Mouse (Mus musculus) hindbrain, embryonic 11.5 days (tissue): ENCODE results near the gene Podn. TPM values are rescaled to one million over a fixed set of nuclear protein-coding genes. Genes with fewer than 3 reads are reported as not detected.
"Not testable (repeated sequence)": the region's sequence is repeated elsewhere in the genome, so short reads cannot be mapped to it uniquely, and the experiment has no call there.

Experiments
- ATAC-seq: fragments of 200-750 bp; cut with Nextera tagmentation; 2 replicates; pipeline ENCODE4 v1.8.0; 2017; ENCODE audit warnings: mild to moderate bottlenecking, moderate TSS enrichment, moderate library complexity; ENCODE audit not compliant: low FRiP score
- DNase-seq: peaks from one replicate; pipeline ENCODE4 v3.0.0-alpha.2; 2015; ENCODE audit warnings: low spot score
- H3K27ac ChIP-seq: fragments of 300-500 bp; sonication (generic); 2 replicates; pipeline ENCODE4 v1.5.1; 2014; ENCODE audit warnings: mild to moderate bottlenecking, low read depth, low read length
- H3K27me3 ChIP-seq: fragments of 300-500 bp; sonication (generic); 2 replicates; pipeline ENCODE4 v1.6.1; 2014; ENCODE audit warnings: mild to moderate bottlenecking, low read length, moderate library complexity, mixed read lengths; ENCODE audit not compliant: control insufficient read depth, insufficient read depth
- H3K36me3 ChIP-seq: fragments of 300-500 bp; sonication (generic); 2 replicates; pipeline ENCODE4 v1.6.1; 2014; ENCODE audit warnings: mild to moderate bottlenecking, low read length, moderate library complexity, mixed read lengths; ENCODE audit not compliant: control insufficient read depth, insufficient read depth
- H3K4me1 ChIP-seq: fragments of 300-500 bp; sonication (generic); replicated peaks from 2 replicates; pipeline ENCODE4 v1.6.1; 2014; ENCODE audit warnings: low read length, mixed read lengths; ENCODE audit not compliant: control insufficient read depth, insufficient read depth
- H3K4me2 ChIP-seq: fragments of 300-500 bp; sonication (generic); replicated peaks from 2 replicates; pipeline ENCODE4 v1.6.1; 2014; ENCODE audit warnings: mild to moderate bottlenecking, low read depth, low read length
- H3K4me3 ChIP-seq: fragments of 300-500 bp; sonication (generic); 2 replicates; pipeline ENCODE4 v1.5.1; 2014; ENCODE audit warnings: low read depth, low read length
- H3K9ac ChIP-seq: fragments of 300-500 bp; sonication (generic); 2 replicates; pipeline ENCODE4 v1.6.1; 2014; ENCODE audit warnings: low read depth, low read length
- H3K9me3 ChIP-seq: fragments of 300-500 bp; sonication (generic); 2 replicates; pipeline ENCODE4 v1.6.1; 2016; ENCODE audit warnings: low read length; ENCODE audit not compliant: control insufficient read depth
- WGBS: fragments of 180-500 bp; shearing (Covaris S2); extraction: QIAGEN DNeasy Blood & Tissue Kit; methylation state at CpG from one replicate; pipeline ENCODE4 v1.1.7; 2014; 5-methylcytosine and 5-hydroxymethylcytosine counted together
- polyA plus RNA-seq: library from polyadenylated mRNA; unstranded; fragments of >200 nt; fragmentation: Nextera tagmentation; extraction: Ambion mirVana; gene quantifications from 2 replicates; pipeline ENCODE4 v1.2.1, GENCODE M21; 2014

Gene Podn
- polyA plus RNA-seq, 1 experiment from 2014 or later = 0.43 TPM

DNA sequence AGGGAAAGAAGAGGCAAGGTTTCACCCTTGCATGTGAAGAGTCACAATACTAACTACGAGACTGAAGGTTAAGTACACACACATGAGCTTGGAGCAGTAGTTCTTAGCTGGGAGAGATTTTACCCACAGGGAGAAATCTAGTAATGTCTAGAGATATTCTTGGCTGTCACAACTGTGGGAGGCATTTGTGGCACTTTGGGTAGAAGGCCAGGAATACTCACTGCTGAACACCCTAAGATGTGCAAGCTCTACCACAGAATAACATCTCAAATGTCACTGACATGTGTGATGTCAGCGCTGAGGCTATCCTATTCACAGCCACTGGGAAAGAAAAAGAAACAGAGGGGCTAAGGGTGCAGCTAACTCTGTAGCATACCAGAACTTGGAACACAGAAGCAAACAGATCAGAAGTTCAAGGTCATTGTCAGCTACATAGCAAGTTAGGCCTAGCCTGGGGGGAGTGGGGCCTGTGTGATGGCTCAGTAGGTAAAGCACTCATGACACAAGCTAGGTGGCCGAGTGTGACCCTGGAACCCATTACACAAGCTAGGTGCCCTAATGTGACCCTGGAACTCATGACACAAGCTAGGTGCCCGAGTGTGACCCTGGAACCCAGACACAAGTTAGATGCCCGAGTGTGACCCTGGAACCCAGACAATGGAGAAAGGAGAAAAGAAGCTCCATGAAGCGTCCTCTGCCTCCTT, 13.1 kb downstream of the Podn start:
- no peak overlapping the region for H3K4me3 ChIP-seq
- H3K4me2 ChIP-seq = no peak overlapping the region
- no peaks in the 10 kb centered on the region for H3K4me1 ChIP-seq
- H3K36me3 ChIP-seq = no peaks in the 10 kb centered on the region
- no peak overlapping the region for H3K9ac ChIP-seq
- 80% methylated on average over 6 of the region's 6 CpGs for WGBS
- H3K27ac ChIP-seq = no peak overlapping the region
- ATAC-seq = no peak
- H3K27me3 ChIP-seq = no peaks in the 10 kb centered on the region
- no peaks in the 10 kb centered on the region for H3K9me3 ChIP-seq
- no peak for DNase-seq

DNA sequence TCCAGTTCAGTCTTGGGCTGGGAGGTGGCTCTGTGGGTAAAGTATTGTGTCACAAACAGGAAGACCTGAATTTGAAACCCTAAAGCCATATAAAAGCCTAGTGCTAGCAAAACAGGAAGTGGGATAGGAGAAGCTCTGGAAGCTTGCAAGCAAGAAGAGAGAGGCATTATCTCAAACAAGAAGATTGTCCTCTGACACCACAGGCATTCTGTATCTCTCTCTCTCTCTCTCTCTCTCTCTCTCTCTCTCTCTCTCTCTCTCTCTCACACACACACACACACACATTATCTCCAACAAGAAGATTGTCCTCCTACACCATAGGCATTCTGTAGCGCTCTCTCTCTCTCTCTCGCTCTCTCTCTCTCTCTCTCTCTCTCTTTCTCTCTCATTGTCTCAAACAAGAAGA, 13.8 kb downstream of the Podn start:
- 93% methylated on average over 2 of the region's 2 CpGs for WGBS

DNA sequence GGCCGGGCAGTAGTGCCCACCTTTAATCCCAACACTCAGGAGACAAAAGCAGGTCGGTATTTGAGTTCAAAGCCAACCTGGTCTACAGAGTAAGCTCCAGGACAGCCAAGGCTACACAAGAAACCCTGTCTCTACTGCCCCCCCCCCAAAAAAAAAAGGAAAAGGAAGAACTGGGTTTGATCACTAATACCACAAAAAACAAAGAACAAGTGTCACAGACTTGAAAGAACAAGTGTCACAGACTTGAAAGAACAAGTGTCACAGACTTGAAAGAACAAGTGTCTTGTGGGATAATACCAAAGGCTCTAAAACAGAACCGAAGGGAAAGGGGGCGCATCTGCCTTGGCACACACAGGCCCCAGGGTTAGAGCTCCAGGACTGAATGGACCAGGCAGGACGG, 15.4 kb downstream of the Podn start:
- Histone ChIP-seq H3K4me3 (no peak overlapping the region), H3K27me3 (no peaks in the 10 kb centered on the region), H3K4me1 (no peaks in the 10 kb centered on the region), H3K9ac (no peak overlapping the region), H3K27ac (no peak overlapping the region), H3K36me3 (no peaks in the 10 kb centered on the region), H3K4me2 (no peak overlapping the region), H3K9me3 (no peaks in the 10 kb centered on the region)
- 77% methylated on average over 5 of the region's 5 CpGs for WGBS
- no peak for DNase-seq
- ATAC-seq = no peak

More for the DNA sequence above, 13.8 kb downstream of the Podn start:
- H3K9ac ChIP-seq = no peak overlapping the region
- no peaks in the 10 kb centered on the region for H3K9me3 ChIP-seq
- no peaks in the 10 kb centered on the region for H3K36me3 ChIP-seq
- no peak for ATAC-seq
- no peak overlapping the region for H3K27ac ChIP-seq
- DNase-seq = no peak
- H3K27me3 ChIP-seq = no peaks in the 10 kb centered on the region
- no peak overlapping the region for H3K4me2 ChIP-seq
- H3K4me1 ChIP-seq = no peaks in the 10 kb centered on the region
- no peak overlapping the region for H3K4me3 ChIP-seq

DNA sequence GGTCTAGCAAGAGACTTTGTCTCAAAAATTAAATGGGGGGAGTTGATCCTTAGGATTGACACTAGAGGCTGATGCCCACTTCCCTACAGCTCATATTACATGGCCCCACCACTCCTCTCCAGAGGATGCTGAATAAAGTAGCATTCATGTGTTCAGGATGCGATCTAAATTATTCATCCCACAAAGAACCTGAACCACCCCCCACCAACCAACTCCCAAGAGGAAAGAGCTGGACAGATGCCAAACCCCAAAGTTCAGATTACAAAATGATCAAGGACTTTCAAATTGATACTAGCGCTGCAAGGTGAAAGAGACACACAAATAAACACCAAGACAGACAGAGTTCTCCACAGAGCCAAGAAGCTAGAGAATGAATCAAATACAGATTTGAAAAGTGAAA, 16.5 kb downstream of the Podn start:
- 57% methylated on average over 2 of the region's 2 CpGs for WGBS
- Histone ChIP-seq H3K36me3 (no peaks in the 10 kb centered on the region), H3K27me3 (no peaks in the 10 kb centered on the region), H3K9ac (no peak overlapping the region), H3K4me2 (no peak overlapping the region), H3K27ac (no peak overlapping the region), H3K9me3 (no peaks in the 10 kb centered on the region), H3K4me1 (no peaks in the 10 kb centered on the region), H3K4me3 (no peak overlapping the region)
- DNase-seq (peak; percentile 35), ATAC-seq (no peak)

DNA sequence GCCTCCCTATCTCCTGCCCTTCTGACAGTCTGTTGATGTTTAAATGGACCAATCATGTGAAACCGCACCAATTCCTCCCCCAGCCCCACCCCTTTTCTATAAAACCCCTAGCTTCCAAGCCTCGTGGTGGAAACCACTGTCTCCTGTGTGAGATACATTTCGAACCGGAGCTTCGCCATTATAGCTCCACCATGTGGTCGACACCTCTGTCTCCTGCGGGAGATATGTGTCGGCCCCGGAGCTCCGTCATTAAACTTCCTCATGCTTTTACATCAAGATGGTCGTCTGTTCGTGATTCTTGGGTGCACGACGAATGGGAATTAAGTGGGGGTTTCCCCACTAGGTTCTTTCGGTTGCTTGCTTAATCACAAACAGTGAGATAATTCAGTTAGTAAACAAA, 17.1 kb downstream of the Podn start:
- H3K27me3 ChIP-seq, H3K4me1 ChIP-seq, DNase-seq, H3K4me2 ChIP-seq, H3K9ac ChIP-seq, H3K9me3 ChIP-seq, ATAC-seq, H3K27ac ChIP-seq, H3K4me3 ChIP-seq, H3K36me3 ChIP-seq: not testable (repeated sequence)
- WGBS = 84% methylated on average over 15 of the region's 15 CpGs

DNA sequence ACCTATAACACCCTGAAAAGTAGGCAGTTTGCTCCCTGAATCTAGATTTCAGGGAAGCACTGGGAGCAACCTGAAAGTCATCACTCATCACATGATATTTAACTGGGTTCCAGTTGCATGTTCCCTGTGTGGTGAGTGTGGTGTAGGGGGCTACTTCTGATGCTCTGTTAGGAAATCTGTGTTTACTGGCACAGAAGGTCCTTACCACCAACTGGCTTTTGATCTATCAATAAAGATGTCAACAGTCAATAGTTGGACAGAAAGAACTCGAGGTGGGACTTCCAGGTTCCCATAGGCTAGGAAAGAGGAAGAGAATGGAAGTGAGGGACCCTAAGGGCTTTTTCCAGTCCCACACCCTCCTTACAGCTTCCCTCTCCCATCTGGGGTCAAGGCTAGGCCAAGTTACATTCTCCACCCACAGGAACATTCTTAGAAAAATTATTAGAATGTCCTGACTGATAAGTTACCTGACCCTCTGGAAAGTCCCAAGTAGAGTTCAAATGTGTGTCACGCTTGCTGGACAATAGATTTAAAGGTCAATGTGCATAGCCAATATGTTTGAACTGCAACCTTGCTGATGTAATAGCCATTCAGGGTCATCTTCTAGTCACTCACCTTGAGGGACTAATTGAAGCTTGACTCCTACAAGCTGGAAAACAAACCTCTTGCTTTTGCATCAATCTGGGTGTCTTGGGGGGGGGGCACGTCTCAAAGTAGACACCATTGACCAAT, 18.9 kb downstream of the Podn start:
- Histone ChIP-seq H3K27me3 (no peaks in the 10 kb centered on the region), H3K36me3 (no peaks in the 10 kb centered on the region), H3K4me3 (no peak overlapping the region), H3K4me2 (no peak overlapping the region), H3K9me3 (no peaks in the 10 kb centered on the region), H3K27ac (no peak overlapping the region), H3K9ac (no peak overlapping the region), H3K4me1 (no peaks in the 10 kb centered on the region)
- 83% methylated on average over 3 of the region's 3 CpGs for WGBS
- no peak for ATAC-seq
- DNase-seq = no peak

DNA sequence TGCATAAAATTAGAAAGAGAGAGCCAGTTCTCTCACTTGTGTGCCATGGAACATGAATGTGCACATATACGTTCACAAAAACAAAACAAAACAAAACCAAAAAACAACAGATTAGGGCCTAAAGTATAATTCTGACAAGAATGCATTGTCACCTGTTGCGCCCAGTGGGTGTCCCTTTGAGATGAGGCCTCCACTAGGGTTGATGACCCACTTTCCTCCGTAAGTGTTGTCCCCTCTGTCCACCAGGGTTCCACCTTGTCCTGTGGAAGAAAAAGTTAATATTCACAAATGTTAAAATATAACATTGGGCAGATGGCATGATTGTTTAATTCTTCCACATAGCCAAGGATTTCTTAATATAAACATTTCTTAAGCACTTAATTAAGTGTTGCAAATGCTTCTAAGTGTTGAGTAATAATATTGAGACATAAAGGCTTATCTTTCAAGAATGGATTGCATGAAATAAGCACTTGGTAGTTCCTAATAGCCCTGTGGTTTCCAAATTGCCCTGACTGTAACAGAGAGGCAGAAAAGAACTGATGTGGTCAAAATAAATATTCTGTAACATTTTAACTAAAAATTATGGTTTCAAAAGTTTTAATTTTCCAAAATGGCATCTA, 21.9 kb downstream of the Podn start:
- H3K9ac ChIP-seq = no peak overlapping the region
- no peaks in the 10 kb centered on the region for H3K9me3 ChIP-seq
- no peaks in the 10 kb centered on the region for H3K4me1 ChIP-seq
- 90% methylated on average over 3 of the region's 3 CpGs for WGBS
- no peak overlapping the region for H3K27ac ChIP-seq
- no peak overlapping the region for H3K4me2 ChIP-seq
- H3K4me3 ChIP-seq = no peak overlapping the region
- ATAC-seq (no peak), DNase-seq (no peak)
- H3K36me3 ChIP-seq = no peaks in the 10 kb centered on the region
- H3K27me3 ChIP-seq = no peaks in the 10 kb centered on the region

DNA sequence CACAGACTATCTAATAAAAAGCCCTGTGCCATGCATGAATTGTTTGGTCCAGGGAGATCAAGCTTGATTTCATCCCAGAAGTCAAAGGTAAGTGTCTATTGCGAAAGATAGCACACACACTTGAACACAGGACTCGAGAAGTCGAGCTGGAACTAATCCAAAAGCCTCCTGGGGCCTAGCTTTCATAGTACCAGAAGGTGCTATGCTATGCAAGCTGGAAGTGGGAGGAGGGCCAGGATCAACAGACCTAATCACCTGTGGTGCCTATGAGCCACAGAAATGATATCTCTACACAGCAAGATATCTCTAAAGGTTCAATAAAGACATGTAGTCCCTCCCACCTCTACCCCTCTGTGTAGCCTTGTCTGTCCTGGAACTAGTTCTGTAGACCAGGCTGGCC, 24.2 kb downstream of the Podn start:
- 94% methylated on average over 3 of the region's 3 CpGs for WGBS
- no peaks in the 10 kb centered on the region for H3K36me3 ChIP-seq
- H3K4me2 ChIP-seq = no peak overlapping the region
- no peaks in the 10 kb centered on the region for H3K9me3 ChIP-seq
- no peak overlapping the region for H3K4me3 ChIP-seq
- ATAC-seq = no peak
- no peak for DNase-seq
- H3K27me3 ChIP-seq = no peaks in the 10 kb centered on the region
- H3K9ac ChIP-seq = no peak overlapping the region
- H3K4me1 ChIP-seq = no peaks in the 10 kb centered on the region
- H3K27ac ChIP-seq = no peak overlapping the region
